Mouse (Mus musculus) lung, postnatal 0 days (tissue): ENCODE data around the gene Tnfsf4.

Experiments used
- CTCF ChIP-seq: IDR thresholded peaks from 2 replicates; pipeline ENCODE4 v1.5.1; 2016; ENCODE audit warnings: antibody characterized with exemption, mild to moderate bottlenecking
- EP300 ChIP-seq: IDR thresholded peaks from 2 replicates; pipeline ENCODE4 v1.6.1; 2016; ENCODE audit warnings: antibody characterized with exemption, mild to moderate bottlenecking, control low read depth

GRCm38 (mm10) chr1:161435781-161436180 lies 40.6 kb downstream of the Tnfsf4 start:
- no peak for TF ChIP-seq CTCF
- no peak for TF ChIP-seq EP300
